Mouse (Mus musculus) left cerebral cortex, adult 6 months (tissue): ENCODE results near the gene Eprs. TPM values are rescaled to one million over a fixed set of nuclear protein-coding genes. Genes with fewer than 3 reads are reported as not detected.

Experiments used
- long read RNA-seq, 2 experiments: library from polyadenylated mRNA; unstranded; transcript quantifications; one replicate each; pipeline ENCODE4 v2.0.0; 2019 to 2020
- polyA plus RNA-seq: library from polyadenylated mRNA; unstranded; fragments of <200 nt; fragmentation: Nextera tagmentation; gene quantifications from 2 replicates; pipeline ENCODE4 v1.2.3, GENCODE M21; 2021

The Eprs gene
- polyA plus RNA-seq: 32.4 and 68.2 TPM in 2 replicates
- long read RNA-seq, experiment 1, full-length matches to known transcripts: 87 of 202 reads
- long read RNA-seq, experiment 1, partial matches to known transcripts: 44 of 202 reads
- long read RNA-seq, experiment 1, other reads (novel, unspliced or antisense): 71 of 202 reads
- long read RNA-seq, experiment 2, full-length matches to known transcripts: 7 of 101 reads
- long read RNA-seq, experiment 2, partial matches to known transcripts: 79 of 101 reads
- long read RNA-seq, experiment 2, other reads (novel, unspliced or antisense): 15 of 101 reads

DNA sequence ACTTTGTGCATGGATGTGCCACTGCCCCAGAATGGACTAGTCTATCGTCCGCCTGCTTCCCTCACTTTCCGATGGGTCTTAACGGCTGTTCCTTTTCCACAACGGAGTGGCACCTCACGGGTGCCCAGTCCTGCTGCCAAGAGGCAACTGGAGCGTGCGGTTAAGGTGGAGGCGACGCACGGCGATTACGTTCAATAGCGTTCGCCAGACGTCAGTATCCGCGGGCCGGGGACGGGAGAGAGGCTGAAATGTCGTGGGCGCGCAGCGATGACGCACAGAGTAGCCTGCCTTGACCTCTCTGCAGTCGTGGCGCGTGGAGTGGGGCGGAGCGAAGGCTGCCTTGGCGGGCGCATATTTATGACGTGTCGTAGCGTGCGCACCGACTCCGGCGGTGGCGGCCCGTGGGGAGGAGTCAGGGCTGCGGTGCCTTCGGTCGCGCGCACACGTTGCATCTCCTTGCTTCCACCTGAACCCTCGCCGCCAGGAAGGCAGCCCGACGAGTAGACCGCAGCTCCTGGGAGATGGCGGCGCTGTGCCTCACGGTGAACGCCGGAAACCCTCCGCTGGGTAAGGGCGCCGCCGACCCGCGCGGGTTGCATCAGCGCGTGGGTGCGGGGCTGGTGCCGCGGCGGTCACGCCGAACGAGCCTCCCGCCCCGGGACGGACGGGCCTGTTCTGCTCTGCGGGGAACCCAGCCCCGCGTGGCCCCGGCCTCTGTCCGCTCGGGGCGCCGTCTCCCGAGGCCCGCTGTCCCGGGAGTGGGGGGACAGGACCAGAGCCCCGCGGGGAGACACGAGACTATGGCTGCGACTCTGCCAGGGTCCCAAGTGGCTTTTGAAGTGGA, at the start of gene Eprs:
Eprs (plus strand) TSS at position 368 of the 844 bp plus-strand sequence.

DNA sequence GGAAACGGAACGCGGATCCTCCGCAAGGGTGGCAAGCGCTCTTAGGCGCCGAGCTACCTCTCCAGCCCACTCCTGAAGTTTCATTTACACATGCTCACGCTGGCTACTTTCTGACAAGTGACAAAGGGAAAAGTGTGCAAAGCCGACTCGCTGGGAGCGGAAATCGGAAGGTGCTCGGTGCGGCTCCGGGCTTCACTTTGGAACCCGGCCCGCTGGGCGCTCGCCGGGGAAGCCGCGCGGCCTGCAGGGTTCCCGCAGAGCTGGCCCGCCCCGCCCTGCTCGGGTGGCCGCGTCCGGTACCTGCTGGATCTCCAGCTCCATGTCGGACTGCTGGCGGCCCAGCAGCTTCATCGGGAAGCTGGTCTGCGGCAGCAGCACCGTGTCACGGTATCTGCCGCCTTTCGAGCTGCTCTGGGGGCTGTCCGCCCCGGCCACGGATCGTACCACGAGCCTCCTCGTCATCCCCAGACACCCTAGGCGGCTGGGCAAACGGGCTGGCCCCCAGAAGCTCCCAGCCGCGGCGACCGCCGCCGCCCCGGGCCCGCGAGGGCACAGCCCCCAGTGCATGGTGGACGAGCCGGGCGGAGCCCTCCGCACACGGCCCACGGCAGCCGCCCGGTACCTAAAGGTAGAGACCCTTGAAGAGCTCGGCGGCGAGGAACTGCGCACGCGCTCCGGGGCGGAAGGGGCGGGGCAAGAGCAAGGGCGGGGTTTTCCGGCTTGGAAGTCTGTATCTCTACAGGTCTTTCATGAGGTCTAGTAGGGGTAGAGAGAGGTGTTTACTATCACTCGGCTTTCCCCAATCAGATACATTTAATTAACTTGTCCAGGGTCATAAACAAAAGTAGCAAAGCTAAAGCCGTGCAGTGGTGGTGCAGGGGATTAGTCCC, 33.9 kb upstream of the Eprs start, which contains the start of gene Iars2:
Iars2 (minus strand) TSS at position 676 of the 890 bp plus-strand sequence.

DNA sequence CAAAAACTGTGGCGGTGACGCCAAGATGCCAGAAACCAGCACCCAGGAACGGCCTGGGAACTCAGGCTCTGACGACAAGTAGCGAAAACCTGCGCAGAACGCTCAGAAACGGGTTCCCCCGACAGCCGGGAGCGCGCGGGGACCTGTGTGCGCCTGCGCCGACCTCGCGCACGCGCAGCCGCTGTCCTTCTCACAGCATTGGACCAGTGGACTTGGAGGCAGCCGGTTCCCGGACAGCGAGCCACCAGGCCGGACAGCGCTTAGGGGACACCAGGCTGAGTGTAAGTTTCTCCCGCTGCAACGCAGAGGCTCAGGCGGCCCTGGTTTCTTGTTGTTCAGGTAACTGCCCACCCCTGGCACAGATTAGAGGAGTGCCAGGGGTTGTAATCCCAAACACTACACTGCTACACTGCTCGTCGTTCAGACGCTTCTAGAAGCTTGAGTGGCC, 30.8 kb upstream of the Eprs start, which contains the start of gene Bpnt1:
Bpnt1 (plus strand) TSS at position 167 of the 448 bp plus-strand sequence.

DNA sequence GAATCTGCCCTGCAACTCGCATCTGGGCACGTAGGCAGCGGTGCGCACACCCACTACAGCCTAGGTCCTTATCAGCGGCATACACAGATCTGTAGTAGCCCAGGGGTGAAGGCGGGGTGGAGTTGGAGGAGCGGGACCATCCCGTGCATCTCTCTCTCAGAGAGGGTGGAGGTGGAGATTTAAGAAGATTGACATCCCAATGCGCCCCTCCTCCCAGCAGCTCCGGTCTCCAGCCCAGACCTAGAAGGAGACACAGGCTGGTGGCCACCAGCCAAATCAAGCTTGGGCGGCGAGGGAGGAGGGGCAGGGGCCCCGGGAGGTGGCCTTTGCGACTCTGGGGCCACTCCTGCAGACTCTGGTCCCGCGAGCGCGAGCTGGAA, 91.7 kb downstream of the Eprs start, which contains the start of gene Slc30a10:
Slc30a10 (plus strand) TSS at position 274 of the 380 bp plus-strand sequence.

Other genes with a start within 250 kb of the Eprs start
- gene Rab3gap2, start 158.9 kb upstream of the Eprs start, polyA plus RNA-seq: 15.0 and 16.2 TPM in 2 replicates
- gene Iars2, start 33.6 kb upstream of the Eprs start, polyA plus RNA-seq: 11.4 and 14.3 TPM in 2 replicates
- gene Bpnt1, start 30.9 kb upstream of the Eprs start, polyA plus RNA-seq: 37.3 and 39.1 TPM in 2 replicates
- 3.5 and 4.1 TPM in 2 replicates for gene Slc30a10, start 91.8 kb downstream of the Eprs start, polyA plus RNA-seq